Mouse (Mus musculus): ENCODE results near the gene Pomp.

DNA sequence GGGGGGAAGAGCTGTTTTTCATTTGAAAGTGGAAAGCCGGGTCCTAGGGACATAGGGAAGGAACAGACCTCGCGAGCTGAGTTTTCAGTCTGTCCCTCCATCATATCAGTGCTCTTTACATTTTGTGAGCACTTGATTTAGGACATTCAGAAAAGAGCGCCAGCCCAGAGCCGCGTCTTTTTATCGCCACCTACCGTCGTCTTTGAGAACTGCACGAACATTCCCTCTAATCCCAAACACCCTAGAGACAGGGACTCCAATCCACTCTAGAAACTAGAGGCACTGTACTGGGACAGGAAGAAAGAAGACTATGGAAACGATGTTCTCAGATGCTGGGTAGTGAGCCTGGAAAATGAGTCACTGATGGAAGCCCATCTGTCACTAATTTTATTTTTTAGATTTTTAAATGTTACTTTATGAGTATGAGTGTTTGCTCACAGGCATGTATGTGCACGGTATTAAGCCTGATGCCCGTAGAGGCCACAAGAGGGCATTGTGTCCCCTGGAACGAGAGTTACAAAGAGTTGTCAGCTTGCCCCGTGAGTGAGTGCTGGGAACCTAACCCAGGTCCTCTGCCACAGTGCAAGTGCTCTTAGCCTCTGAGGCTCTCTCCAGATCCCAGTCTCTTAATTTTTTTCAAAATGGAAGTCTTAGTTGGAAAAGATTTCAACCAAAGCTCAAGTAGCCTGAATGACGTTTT lies 11.9 kb upstream of the Pomp start:
- TF ChIP-seq CTCF (IDR thresholded peaks at IDR 0.05; ENCODE audit: insufficient read depth, low read depth, low read length) (peak; percentile 46), POLR2A (IDR thresholded peaks at IDR 0.05; ENCODE audit: insufficient read depth, low read depth, low read length) (no peak)

Data from olfactory bulb, adult 2 months (tissue).